Mouse (Mus musculus): ENCODE results near the gene Abcg8. TPM values are rescaled to one million over a fixed set of nuclear protein-coding genes. Genes with fewer than 3 reads are reported as not detected.

Abcg8 gene
- polyA plus RNA-seq, 1 experiment, result 0.10 TPM

DNA sequence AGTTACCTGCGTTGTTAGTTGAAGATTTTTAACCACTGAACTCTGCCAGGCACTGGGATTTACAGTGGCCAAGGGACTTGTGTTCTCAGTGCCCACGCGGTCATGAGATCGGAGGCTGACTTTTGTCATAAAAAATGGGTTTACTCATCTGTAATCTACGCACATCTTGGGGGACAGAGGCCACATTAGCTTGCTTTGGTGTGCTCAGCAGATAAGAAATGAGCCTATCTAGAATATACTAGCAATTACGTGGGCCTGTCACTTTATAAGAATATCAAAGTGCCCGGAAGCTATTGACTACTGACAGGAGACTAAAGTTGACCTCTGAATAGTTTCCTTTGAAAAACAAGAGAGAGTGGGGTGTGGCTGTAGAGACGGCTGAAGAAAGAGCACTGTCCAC is 17.2 kb upstream of the Abcg8 start:
- DNase-seq (ENCODE audit: low spot score), result no peak

- no peak for DNase-seq (ENCODE audit: low spot score)
Observed at GRCm38 (mm10) chr17:84665053-84665452, 11.0 kb upstream of the Abcg8 start.

GRCm38 (mm10) chr17:84665691-84666090 is 10.4 kb upstream of the Abcg8 start:
- no peak for DNase-seq (ENCODE audit: low spot score)

GRCm38 (mm10) chr17:84667848-84668247 is 8.3 kb upstream of the Abcg8 start:
- no peak for DNase-seq (ENCODE audit: low spot score)

DNA sequence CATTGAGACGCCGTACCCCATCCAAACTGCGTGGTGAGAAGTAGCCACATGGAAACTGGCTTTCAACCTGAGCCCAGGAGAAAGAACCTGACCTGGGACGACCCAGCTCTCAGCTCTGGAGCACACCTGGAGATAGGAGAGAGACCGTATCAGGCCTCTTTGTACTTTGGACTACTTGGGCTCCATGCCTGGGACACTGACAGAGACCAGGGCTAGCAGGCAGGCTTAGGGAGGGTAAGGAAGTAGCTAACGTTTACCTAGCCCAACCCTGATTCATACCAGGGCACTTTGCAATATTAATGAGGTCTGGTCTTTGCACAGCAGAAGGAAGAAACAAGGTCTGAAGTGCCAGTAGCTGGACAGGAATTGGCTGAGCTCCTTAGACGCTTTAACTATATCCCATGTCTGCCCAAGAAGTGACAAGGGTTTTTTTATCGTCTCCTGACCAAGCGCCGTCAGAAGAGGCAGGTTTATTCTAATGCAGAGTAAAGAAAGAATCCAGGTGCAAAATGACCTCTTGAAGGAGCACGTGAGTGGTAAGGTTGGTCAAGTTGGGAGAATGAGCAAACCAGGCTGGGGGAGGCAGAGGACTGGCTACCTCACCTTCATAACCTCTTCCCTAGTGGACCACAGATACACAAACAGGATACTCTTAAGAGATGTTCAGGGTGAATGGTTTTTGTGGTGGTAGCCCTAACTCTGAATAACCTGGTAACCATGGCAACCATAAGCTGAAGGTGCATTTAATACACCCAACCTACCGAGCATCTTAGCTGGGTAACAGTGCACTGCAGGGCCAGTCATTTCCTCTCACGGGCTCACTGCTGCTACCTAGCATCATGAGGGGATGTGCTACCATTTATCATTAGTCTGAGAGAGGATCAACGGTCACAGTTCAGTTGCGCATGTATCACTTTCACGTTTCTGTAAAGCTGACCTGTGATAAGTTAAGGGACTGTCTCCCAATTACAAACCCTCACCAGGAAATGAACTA is 3.4 kb upstream of the Abcg8 start:
- no peak for DNase-seq (ENCODE audit: low spot score)

DNA sequence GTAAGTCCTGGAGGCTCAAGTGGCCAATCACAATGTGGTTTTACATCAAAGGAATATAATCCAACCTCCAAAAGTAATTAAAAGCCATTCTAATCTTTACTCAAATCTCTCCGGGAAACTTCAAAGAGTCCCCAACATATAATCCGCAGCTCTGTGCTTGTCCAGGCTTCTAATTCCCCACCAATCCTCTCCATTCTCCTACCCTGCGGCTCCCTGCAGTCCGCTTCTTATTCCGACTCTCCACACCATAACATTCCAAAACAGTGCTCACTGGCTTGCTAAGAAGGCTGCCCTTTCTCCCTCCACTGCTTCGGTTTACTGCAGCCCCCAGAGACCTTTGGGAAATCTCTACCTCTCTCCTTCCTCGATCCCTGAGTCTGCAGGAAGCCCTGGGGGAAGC is 2.1 kb upstream of the Abcg8 start:
- no peak for DNase-seq (ENCODE audit: low spot score)

- DNase-seq (ENCODE audit: low spot score), result no peak
Observed at GRCm38 (mm10) chr17:84675204-84675603, 898 bp upstream of the Abcg8 start.

DNA sequence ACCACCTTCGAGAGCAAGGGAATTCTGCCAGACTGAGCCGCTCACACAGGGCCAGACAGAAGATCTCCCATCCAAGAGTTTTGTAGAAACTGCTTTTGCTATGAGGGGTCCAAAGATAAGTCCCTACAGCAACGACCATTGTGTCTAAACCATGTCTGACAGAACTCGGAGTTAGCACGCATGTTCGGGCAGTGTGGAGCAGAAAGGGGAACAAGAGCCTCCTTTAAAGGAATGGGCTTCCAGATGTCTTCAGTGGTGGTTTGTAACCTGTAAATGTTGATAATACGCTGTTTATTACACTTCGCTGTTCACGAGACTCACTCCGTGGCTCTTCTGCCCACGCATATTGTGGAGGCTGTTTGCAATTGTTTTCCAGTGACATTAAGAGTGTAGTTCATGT is 1.5 kb downstream of the Abcg8 start:
- DNase-seq (ENCODE audit: low spot score), result no peak

- no peak for DNase-seq (ENCODE audit: low spot score)
Observed at GRCm38 (mm10) chr17:84681670-84682069, 5.6 kb downstream of the Abcg8 start.

DNA sequence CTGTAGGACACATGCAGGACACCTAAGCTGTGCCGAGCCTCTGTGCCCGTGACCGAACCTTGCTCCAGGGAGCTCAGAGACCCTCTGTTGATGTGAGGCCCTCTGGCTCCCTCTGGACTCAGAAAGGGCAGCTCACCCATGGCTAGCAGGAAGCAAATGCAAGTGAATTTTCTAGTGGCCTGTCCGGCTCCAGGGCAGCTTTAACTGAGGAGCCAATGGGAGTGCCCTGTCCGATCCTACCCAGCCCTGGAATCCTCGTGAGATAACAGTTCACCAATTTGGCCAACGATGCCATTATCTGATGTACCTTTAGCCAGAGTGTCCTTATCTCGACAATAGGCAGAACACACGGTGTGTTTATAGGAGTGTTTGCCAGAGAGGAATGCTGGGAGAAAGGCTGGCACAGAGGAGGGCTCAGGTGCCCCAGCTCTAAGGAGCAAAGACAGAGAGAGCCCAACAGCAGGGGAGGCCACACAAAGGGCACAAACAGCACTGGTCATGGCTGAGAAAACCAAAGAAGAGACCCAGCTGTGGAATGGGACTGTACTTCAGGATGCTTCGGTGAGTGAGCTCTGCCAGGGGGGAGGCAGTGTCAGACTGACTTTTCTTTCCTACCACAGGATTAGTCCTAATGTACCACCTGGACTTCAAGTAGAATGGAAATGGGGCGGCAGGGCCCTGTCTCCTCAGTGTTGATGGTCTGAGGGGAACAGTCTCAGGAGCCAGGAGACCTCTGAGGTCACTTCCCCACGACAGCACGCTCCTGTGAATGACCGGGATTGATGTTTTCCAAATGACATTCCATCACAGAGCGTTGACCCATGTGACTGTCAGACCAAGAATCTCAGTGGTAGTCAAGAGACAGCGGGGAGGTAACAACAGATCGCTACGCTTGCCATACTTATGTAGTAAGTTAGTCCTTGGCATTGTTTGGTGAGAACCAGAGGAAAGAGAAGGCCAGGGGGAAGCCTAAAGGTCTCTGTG is 6.9 kb downstream of the Abcg8 start, which contains the start of gene Abcg5:
Gene Abcg5, minus strand, starts transcription at position 278 of the 984 bp plus-strand sequence.
- DNase-seq (ENCODE audit: low spot score), result no peak

DNA sequence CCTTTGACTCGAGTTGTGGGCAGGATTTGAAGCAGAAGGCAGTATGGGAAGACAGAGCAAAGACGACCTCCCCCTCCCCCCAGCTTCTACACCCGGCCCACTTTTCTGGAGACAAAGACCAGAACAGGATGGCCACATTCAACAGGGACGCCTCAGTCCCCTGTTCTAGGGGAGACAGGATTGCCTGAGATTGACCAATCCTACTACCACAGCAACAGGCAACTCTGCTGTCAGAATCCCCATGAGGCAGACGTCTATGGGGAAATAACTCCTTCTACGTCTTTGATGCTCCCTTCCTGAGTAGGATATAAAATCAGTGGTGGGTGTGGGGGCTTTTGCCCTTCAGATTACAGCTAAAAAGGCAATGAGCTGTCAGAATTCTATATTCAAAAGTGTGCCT is 8.2 kb downstream of the Abcg8 start:
- no peak for DNase-seq (ENCODE audit: low spot score)

DNA sequence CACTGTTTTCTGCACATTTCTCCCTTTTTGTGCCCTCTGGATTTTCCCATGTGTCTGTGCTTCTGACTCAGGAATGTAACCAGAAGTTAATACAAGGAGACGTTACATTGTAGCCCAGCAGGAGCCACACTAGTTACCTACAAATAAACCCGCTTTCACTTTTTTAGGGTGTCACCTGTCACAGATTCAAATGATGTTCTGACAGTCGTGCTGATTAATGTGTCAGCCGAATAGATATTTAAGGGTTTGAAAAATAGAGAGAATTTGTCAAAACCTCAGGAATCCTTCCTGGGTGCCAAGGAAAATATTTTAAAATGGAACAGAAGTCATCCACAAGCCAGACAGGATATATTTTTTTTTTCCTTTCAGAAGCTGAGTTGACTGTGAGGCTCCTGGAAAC is 9.2 kb downstream of the Abcg8 start:
- no peak for DNase-seq (ENCODE audit: low spot score)

DNA sequence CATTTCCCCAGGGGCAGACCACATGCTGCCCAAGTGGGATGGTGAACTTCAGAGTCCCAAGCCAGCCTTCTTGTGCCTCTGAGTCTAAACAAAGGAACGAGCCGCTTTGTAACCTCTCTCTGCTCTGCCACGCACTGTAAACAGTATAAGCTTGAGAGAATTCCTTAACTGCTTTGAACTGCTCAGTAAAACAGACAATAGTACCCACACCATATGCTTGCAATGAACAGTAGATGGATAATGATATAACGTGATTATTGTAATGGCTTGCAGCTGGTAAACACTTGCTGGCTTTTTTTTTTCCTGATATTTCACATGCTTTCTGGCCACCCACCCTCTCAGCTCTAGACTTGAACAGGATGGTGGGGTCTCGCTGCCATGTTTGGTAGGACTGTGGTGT is 11.9 kb downstream of the Abcg8 start:
- no peak for DNase-seq (ENCODE audit: low spot score)

GRCm38 (mm10) chr17:84688834-84689233 is 12.7 kb downstream of the Abcg8 start:
- no peak for DNase-seq (ENCODE audit: low spot score)

DNA sequence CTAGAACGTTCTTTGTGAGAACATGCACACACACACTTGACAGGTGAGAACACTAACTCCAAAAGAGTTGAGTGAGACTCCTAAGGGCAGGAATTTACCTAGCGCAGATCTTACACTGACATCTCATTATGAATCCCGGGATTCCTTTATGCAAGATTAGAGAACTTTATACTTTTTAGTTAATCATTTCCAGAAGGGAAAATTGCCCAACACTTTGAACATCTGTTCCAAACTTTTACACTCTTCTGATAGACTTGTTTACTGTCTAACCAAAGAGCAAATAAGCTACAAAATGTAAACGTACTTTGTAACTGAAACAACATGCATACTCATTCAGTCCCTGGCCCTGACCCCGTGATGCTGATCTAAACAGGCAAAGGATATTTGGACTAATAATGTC is 13.2 kb downstream of the Abcg8 start:
- no peak for DNase-seq (ENCODE audit: low spot score)

- DNase-seq (ENCODE audit: low spot score), result no peak
Observed at GRCm38 (mm10) chr17:84690111-84690510, 14.0 kb downstream of the Abcg8 start.

- no peak for DNase-seq (ENCODE audit: low spot score)
Observed at GRCm38 (mm10) chr17:84693741-84694140, 17.6 kb downstream of the Abcg8 start.

DNA sequence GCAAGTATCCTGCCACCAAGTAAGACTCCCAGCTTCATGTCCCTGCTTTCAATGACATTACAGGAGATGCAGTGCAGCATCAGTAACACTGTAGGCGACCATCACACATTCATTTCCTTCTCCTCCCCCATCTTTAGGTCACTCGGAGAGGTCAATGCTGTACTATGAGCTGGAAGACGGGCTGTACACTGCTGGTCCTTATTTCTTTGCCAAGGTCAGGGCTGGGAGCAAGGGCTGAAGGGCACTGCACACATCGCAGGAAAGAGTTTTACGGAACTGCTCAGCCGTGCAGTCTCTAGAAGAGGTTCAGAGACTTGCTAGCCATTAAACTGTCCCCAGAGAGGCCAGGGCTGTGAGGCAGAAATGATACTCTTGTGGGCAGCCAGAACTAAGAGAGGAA is 20.4 kb downstream of the Abcg8 start:
- no peak for DNase-seq (ENCODE audit: low spot score)

DNA sequence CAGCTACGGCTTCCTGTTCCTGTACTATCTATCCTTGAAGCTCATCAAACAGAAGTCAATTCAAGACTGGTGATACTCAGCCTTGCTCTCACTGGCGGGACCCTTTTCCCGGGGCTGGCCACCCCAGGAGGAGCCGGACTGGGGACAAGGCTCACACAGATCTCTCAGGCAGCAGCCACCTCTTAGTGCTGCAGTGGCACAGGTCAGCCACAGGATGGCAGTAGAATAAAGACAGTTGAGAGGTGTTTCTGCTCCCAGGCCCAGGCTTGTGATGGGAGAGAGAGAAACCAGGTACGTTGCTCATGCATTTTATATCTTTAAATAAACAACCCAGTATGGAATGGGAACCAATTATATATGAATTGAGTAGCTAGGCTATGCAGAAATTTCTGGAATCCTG is 22.6 kb downstream of the Abcg8 start:
- DNase-seq (ENCODE audit: low spot score), result no peak

DNA sequence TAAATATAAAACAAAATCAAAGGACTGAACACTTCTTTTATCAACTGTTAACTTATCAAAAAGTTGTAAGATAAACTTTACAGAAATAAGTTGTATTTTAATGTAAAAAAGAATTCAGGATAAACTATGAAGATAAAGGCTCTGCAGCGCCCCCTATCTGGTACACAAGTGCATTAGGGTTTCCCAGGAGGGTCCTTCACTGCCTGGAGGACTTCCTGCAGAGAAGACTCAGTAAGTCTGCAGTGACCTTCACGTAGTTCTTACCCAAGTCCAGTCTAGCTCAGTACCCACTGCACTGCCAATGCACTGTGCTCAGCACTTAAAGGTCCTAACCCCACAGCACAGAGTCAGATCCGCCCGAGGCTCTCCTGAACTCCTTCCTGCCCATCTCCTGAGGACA is 31.3 kb downstream of the Abcg8 start:
- no peak for DNase-seq (ENCODE audit: low spot score)

GRCm38 (mm10) chr17:84708818-84709217 is 32.7 kb downstream of the Abcg8 start:
- no peak for DNase-seq (ENCODE audit: low spot score)

DNA sequence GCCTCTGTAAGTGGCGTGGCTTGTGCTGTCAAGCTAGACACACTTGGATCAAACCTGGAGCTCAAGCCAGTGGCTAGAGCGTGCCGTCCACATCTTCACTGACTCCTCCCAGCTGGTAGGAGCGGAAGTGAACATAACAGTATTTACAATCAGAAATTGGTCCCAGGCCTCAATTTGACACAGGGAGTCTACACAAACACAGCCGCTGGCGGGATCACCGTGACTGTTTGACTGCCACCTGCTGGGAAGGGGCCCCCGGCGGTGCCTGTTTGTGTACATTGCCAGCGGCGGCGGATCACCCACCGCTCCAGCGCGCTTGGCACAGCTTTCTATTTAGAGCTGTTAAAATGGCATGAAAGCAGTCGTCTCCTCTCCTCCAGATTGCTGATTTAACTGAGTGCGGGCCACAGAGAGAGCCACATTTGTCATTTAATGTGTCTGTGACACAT is 33.3 kb downstream of the Abcg8 start:
- no peak for DNase-seq (ENCODE audit: low spot score)

Data from urinary bladder, adult 2 months (tissue).